Mouse (Mus musculus) cortical plate, adult 2 months (tissue): ENCODE results near the gene Ier5.

ENCODE experiments used
- CTCF ChIP-seq: fragments of 200-500 bp; IDR thresholded peaks from 2 replicates; pipeline ENCODE4 v1.5.1; 2011; ENCODE audit warnings: mild to moderate bottlenecking, control low read depth, low read length; ENCODE audit not compliant: insufficient read depth; ENCODE audit errors: extremely low read depth
- POLR2A ChIP-seq: fragments of 200-500 bp; IDR thresholded peaks from 2 replicates; pipeline ENCODE4 v1.6.1; 2011; ENCODE audit warnings: mild to moderate bottlenecking, low read length, control low read depth; ENCODE audit not compliant: insufficient read depth; ENCODE audit errors: extremely low read depth

DNA sequence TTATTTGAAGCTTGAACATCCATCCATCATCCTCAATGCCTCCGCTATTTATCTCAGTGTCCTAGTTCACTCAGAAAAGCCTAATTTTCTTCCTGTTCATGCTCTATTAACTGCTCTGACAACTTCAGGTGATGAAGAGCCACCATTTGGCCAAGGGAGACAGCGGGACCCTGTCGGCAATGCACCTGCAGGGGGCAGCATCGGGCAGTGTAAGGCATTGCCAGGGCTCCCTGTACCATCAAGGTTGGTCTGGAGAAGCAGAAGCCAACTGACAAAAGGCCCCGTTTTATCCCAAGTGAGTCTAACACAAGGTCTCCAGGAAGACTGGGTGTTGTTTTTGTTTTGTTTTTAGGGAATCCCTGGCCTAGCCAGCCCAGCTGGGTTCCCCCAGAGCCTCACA lies 50.5 kb downstream of the Ier5 start:
- TF ChIP-seq CTCF (peak; percentile 94), POLR2A (no peak)
